Mouse (Mus musculus): ENCODE results near the gene Scgb1b15. TPM values are rescaled to one million over a fixed set of nuclear protein-coding genes. Genes with fewer than 3 reads are reported as not detected.
"Not testable (repeated sequence)": the region's sequence is repeated elsewhere in the genome, so short reads cannot be mapped to it uniquely, and the experiment has no call there.

Gene Scgb1b15
- not detected in 2 replicates for polyA plus RNA-seq (2012; rRNA removed)

DNA sequence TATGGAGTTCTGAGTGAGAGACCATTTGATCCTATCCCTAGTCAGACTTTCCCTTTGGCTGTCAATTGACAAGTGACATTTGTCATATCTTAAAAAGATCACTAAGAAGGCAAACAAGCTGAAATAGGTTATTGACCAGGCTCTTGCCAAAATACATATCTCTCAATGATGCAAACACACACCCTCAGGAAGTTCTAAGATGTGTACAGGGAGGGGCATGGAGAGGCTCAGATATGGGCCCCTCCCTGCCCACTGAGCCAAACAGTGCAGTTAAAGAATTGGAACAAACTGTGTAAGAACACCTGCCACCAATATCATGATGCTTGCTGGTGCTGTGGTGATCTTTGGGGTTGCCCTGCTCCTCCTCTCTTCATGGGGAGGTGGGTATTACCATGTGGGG is at the start of gene Scgb1b15:
Gene Scgb1b15, plus strand, starts transcription at position 301 of the 400 bp plus-strand sequence.
- H3K4me3 ChIP-seq (ENCODE audit: control insufficient read depth, insufficient read depth, low read length); H3K27me3 ChIP-seq (ENCODE audit: control insufficient read depth, insufficient read depth, low read length); H3K4me1 ChIP-seq (replicated peaks; ENCODE audit: control insufficient read depth, insufficient read depth, low read length); DNase-seq; H3K36me3 ChIP-seq (ENCODE audit: control insufficient read depth, insufficient read depth, low read length); H3K27ac ChIP-seq (ENCODE audit: control insufficient read depth, insufficient read depth, low read length): not testable (repeated sequence)

DNA sequence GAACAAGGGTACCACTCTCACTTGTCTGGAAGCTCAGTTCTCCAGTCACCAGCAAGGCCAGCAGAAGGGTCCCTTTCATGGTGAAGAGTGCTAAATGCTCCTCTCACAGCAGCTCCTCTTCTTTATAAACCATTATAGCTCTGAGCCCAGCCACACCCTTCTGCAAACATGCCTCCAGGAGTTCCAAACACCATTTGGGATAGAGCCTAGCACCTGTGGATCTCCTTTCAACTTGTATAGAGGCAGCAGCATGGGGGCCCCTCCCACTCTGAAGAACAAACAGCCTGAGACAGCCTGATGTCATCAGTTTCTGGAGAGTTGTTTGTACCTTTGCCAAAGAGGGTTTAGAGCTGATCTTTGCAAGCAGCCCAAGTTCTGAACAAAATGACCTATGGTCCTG is 6.8 kb upstream of the Scgb1b15 start, which contains the start of gene Scgb2b15:
Gene Scgb2b15, minus strand, starts transcription at position 101 of the 400 bp plus-strand sequence.
- H3K27me3 ChIP-seq (ENCODE audit: control insufficient read depth, insufficient read depth, low read length); H3K4me1 ChIP-seq (replicated peaks; ENCODE audit: control insufficient read depth, insufficient read depth, low read length); H3K4me3 ChIP-seq (ENCODE audit: control insufficient read depth, insufficient read depth, low read length); H3K27ac ChIP-seq (ENCODE audit: control insufficient read depth, insufficient read depth, low read length); DNase-seq; H3K36me3 ChIP-seq (ENCODE audit: control insufficient read depth, insufficient read depth, low read length): not testable (repeated sequence)

Other genes starting within 250 kb of the Scgb1b15 start
- not detected in 2 replicates for gene Scgb2b15, start 6.9 kb upstream of the Scgb1b15 start, polyA plus RNA-seq (2012; rRNA removed)
- not detected in 2 replicates for gene Scgb2b17, start 220.0 kb downstream of the Scgb1b15 start, polyA plus RNA-seq (2012; rRNA removed)
- not detected in 2 replicates for gene Scgb1b17, start 226.9 kb downstream of the Scgb1b15 start, polyA plus RNA-seq (2012; rRNA removed)